Mouse (Mus musculus) ES-E14 (cell line): ENCODE data around the gene Ccdc12.

Source experiments
- CHD2 ChIP-seq: IDR thresholded peaks from 2 replicates; pipeline ENCODE4 v1.6.1; 2014; ENCODE audit warnings: mild to moderate bottlenecking, low read depth, low read length, inconsistent platforms
- ZC3H11A ChIP-seq: IDR thresholded peaks from 2 replicates; pipeline ENCODE4 v1.6.1; 2012; ENCODE audit warnings: low read depth, mild to moderate bottlenecking, inconsistent platforms, low read length, borderline replicate concordance

DNA sequence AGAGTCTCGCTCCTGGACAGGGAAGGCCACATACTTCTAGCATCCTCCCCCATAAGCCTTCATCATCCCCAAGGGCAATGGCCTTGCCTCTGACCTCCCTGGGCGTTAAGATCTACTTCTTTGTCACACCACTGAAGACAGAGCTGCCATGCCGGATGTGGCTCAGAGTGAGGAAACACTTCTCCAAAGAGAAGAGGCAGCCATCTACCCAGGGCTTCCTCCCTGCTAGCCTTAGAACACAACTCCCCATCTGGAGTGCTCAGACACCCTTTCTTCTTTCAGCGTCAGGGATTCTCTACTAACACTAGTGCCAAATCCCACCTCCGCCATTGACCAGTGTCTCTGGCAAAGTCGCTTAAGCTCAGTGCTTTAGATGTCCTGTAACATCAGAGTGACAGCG lies 77.9 kb downstream of the Ccdc12 start:
- no peak for TF ChIP-seq ZC3H11A
- TF ChIP-seq CHD2 = no peak
